Mouse (Mus musculus) adipocyte (in vitro differentiated cells): ENCODE data around the gene Snrpb.

Experiments
- DNase-seq: peaks from one replicate; pipeline ENCODE4 v3.0.0-alpha.2; 2016; ENCODE audit warnings: low spot score

Gene Snrpb

GRCm38 (mm10) chr2:130143011-130143410 lies 36.2 kb downstream of the Snrpb start:
- no peak for DNase-seq

- DNase-seq, result no peak
These were observed 49.5 kb downstream of the Snrpb start for GRCm38 (mm10) chr2:130129687-130130086.

GRCm38 (mm10) chr2:130126073-130126472 lies 53.1 kb downstream of the Snrpb start:
- peak; percentile 13 for DNase-seq

GRCm38 (mm10) chr2:130125279-130126059 lies 53.7 kb downstream of the Snrpb start:
- no peak for DNase-seq
